Mouse (Mus musculus) ES-E14 (cell line): ENCODE data around the gene Atoh8.

Experiments used
- CHD2 ChIP-seq: IDR thresholded peaks from 2 replicates; pipeline ENCODE4 v1.6.1; 2014; ENCODE audit warnings: mild to moderate bottlenecking, low read depth, low read length, inconsistent platforms
- HCFC1 ChIP-seq: IDR thresholded peaks from 2 replicates; pipeline ENCODE4 v1.6.1; 2012; ENCODE audit warnings: low read length, inconsistent platforms, borderline replicate concordance; ENCODE audit not compliant: insufficient read depth
- ZNF384 ChIP-seq: IDR thresholded peaks from 2 replicates; pipeline ENCODE4 v1.6.1; 2012; ENCODE audit warnings: low read depth, low read length, inconsistent platforms

- no peak for TF ChIP-seq ZNF384
- TF ChIP-seq CHD2: no peak
- TF ChIP-seq HCFC1: no peak
These were observed 30.5 kb downstream of the Atoh8 start for GRCm38 (mm10) chr6:72204858-72205257.
